Mouse (Mus musculus): ENCODE measurements around the gene Olfr716. TPM values are rescaled to one million over a fixed set of nuclear protein-coding genes. Genes with fewer than 3 reads are reported as not detected.

Gene Olfr716
- polyA plus RNA-seq (2014; fragmentation: Illumina TruSeq; extraction: RNeasy Lipid Tissue Mini Kit (QIAGEN cat#74804); ENCODE audit: low replicate concordance) = not detected

GRCm38 (mm10) chr7:107138027-107138426 lies at the start of gene Olfr716:
Gene Olfr716 (plus strand): TSS chr7:107138327.

GRCm38 (mm10) chr7:107092920-107093319 lies 45.2 kb upstream of the Olfr716 start, which contains the start of gene Olfr17:
Gene Olfr17 (plus strand): TSS chr7:107093220.

GRCm38 (mm10) chr7:107110269-107110668 lies 27.9 kb upstream of the Olfr716 start, which contains the start of gene Olfr715b:
Gene Olfr715b (minus strand): TSS chr7:107110369.

DNA sequence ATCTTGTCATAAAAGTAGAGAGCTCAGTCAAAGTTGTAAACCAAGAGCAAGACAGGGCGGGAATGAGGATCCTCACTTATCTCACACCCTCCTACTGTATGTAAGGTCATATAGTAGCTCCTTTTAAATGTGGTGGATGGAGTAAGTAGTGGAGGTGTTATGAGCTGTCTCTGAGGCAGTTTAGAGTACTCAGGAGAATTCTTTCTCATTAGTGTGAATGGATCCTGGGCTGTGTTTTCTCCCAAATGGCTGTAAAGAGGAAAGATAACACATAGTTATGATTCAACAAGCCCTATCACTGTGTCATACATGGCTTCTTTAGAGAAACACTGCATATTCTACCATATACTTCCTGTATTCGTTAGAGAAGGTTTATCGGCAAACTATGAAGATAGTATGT lies 7.1 kb upstream of the Olfr716 start, which contains the start of gene Olfr715:
Olfr715 (minus strand) TSS at position 101 of the 400 bp plus-strand sequence.

DNA sequence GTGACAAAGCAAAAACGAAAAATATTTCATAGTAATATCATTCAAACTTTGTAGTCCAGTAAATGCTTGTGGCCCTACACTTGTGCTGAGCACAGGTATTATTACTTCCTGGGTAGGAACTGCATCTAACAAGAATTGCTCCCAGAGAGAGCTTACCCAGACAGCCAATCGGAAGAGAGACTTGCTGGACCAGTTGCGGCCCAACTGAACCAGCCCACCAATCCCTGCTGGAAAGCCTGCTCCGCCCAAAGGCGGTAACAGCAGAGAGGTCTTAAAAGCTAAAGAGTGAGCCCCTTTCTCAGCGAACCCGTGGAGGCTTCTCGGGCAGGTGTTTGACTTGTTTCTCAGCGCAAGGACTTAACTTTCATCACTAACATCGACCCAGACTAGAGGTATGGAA lies 28.6 kb downstream of the Olfr716 start, which contains the start of gene Nlrp14:
Nlrp14 (plus strand) TSS at position 301 of the 400 bp plus-strand sequence.

Other genes starting within 250 kb of the Olfr716 start
- not detected for gene Olfr707, start 237.1 kb upstream of the Olfr716 start, polyA plus RNA-seq (2014; fragmentation: Illumina TruSeq; extraction: RNeasy Lipid Tissue Mini Kit (QIAGEN cat#74804); ENCODE audit: low replicate concordance)
- gene Olfr1532-ps1, start 230.3 kb upstream of the Olfr716 start, polyA plus RNA-seq (2014; fragmentation: Illumina TruSeq; extraction: RNeasy Lipid Tissue Mini Kit (QIAGEN cat#74804); ENCODE audit: low replicate concordance) = 0.45 TPM
- not detected for gene Olfr709-ps1, start 206.1 kb upstream of the Olfr716 start, polyA plus RNA-seq (2014; fragmentation: Illumina TruSeq; extraction: RNeasy Lipid Tissue Mini Kit (QIAGEN cat#74804); ENCODE audit: low replicate concordance)
- not detected for gene Olfr710, start 190.0 kb upstream of the Olfr716 start, polyA plus RNA-seq (2014; fragmentation: Illumina TruSeq; extraction: RNeasy Lipid Tissue Mini Kit (QIAGEN cat#74804); ENCODE audit: low replicate concordance)
- not detected for gene Olfr6, start 174.4 kb upstream of the Olfr716 start, polyA plus RNA-seq (2014; fragmentation: Illumina TruSeq; extraction: RNeasy Lipid Tissue Mini Kit (QIAGEN cat#74804); ENCODE audit: low replicate concordance)
- not detected for gene Olfr711, start 162.9 kb upstream of the Olfr716 start, polyA plus RNA-seq (2014; fragmentation: Illumina TruSeq; extraction: RNeasy Lipid Tissue Mini Kit (QIAGEN cat#74804); ENCODE audit: low replicate concordance)
- gene Olfr2, start 132.3 kb upstream of the Olfr716 start, polyA plus RNA-seq (2014; fragmentation: Illumina TruSeq; extraction: RNeasy Lipid Tissue Mini Kit (QIAGEN cat#74804); ENCODE audit: low replicate concordance) = not detected
- gene Olfr713, start 107.2 kb upstream of the Olfr716 start, polyA plus RNA-seq (2014; fragmentation: Illumina TruSeq; extraction: RNeasy Lipid Tissue Mini Kit (QIAGEN cat#74804); ENCODE audit: low replicate concordance) = 0.19 TPM
- not detected for gene Olfr714, start 67.3 kb upstream of the Olfr716 start, polyA plus RNA-seq (2014; fragmentation: Illumina TruSeq; extraction: RNeasy Lipid Tissue Mini Kit (QIAGEN cat#74804); ENCODE audit: low replicate concordance)
- not detected for gene Olfr17, start 45.1 kb upstream of the Olfr716 start, polyA plus RNA-seq (2014; fragmentation: Illumina TruSeq; extraction: RNeasy Lipid Tissue Mini Kit (QIAGEN cat#74804); ENCODE audit: low replicate concordance)
- gene Olfr715b, start 28.0 kb upstream of the Olfr716 start, polyA plus RNA-seq (2014; fragmentation: Illumina TruSeq; extraction: RNeasy Lipid Tissue Mini Kit (QIAGEN cat#74804); ENCODE audit: low replicate concordance) = not detected
- not detected for gene Olfr715, start 7.2 kb upstream of the Olfr716 start, polyA plus RNA-seq (2014; fragmentation: Illumina TruSeq; extraction: RNeasy Lipid Tissue Mini Kit (QIAGEN cat#74804); ENCODE audit: low replicate concordance)
- not detected for gene Nlrp14, start 28.7 kb downstream of the Olfr716 start, polyA plus RNA-seq (2014; fragmentation: Illumina TruSeq; extraction: RNeasy Lipid Tissue Mini Kit (QIAGEN cat#74804); ENCODE audit: low replicate concordance)
- not detected for gene Rbmxl2, start 71.1 kb downstream of the Olfr716 start, polyA plus RNA-seq (2014; fragmentation: Illumina TruSeq; extraction: RNeasy Lipid Tissue Mini Kit (QIAGEN cat#74804); ENCODE audit: low replicate concordance)
- 0.97 TPM for gene Syt9, start 232.4 kb downstream of the Olfr716 start, polyA plus RNA-seq (2014; fragmentation: Illumina TruSeq; extraction: RNeasy Lipid Tissue Mini Kit (QIAGEN cat#74804); ENCODE audit: low replicate concordance)

Measured in small intestine, adult 10 weeks (tissue).